Mouse (Mus musculus): ENCODE results near the gene Gm12794. TPM values are rescaled to one million over a fixed set of nuclear protein-coding genes. Genes with fewer than 3 reads are reported as not detected.
"Not testable (repeated sequence)": the region's sequence is repeated elsewhere in the genome, so short reads cannot be mapped to it uniquely, and the experiment has no call there.

The Gm12794 gene
- not detected in 2 replicates for polyA plus RNA-seq (2012; rRNA removed)

GRCm38 (mm10) chr4:101940107-101940506, at the start of gene Gm12794:
Gm12794 (plus strand) TSS chr4:101940407.
- WGBS: 67% methylated on average over 2 of the region's 2 CpGs

GRCm38 (mm10) chr4:101893656-101894420, 46.4 kb upstream of the Gm12794 start, which contains the start of gene C130073F10Rik:
C130073F10Rik (minus strand) TSS chr4:101893789.
- no peaks in the 10 kb centered on the region for H3K36me3 ChIP-seq (ENCODE audit: control insufficient read depth, insufficient read depth, low read length)
- no peaks in the 10 kb centered on the region for H3K27me3 ChIP-seq (ENCODE audit: control insufficient read depth, insufficient read depth, low read length)
- no peak for TF ChIP-seq POLR2A (IDR thresholded peaks at IDR 0.05; ENCODE audit: low read depth, low read length)
- no peak for TF ChIP-seq CTCF (IDR thresholded peaks at IDR 0.05; ENCODE audit: extremely low read depth, insufficient read depth, insufficient read length, insufficient replicate concordance)
- DNase-seq (ENCODE audit: low read depth in 1 of 2, low spot score in 2 of 2): no peak
- 81% methylated on average over 7 of the region's 7 CpGs for WGBS
- no peaks in the 10 kb centered on the region for H3K4me1 ChIP-seq (ENCODE audit: control insufficient read depth, insufficient read depth, insufficient read length)
- no peak within 1 kb of the TSS for H3K27ac ChIP-seq (ENCODE audit: insufficient read depth, low read length)
- H3K4me3 ChIP-seq (ENCODE audit: extremely low read depth, insufficient read depth, insufficient read length): no peak within 1 kb of the TSS

More at GRCm38 (mm10) chr4:101940107-101940506, at the start of gene Gm12794:
- H3K27me3 ChIP-seq (ENCODE audit: control insufficient read depth, insufficient read depth, low read length); DNase-seq (ENCODE audit: low read depth in 1 of 2, low spot score in 2 of 2); H3K4me1 ChIP-seq (ENCODE audit: control insufficient read depth, insufficient read depth, insufficient read length); H3K4me3 ChIP-seq (ENCODE audit: extremely low read depth, insufficient read depth, insufficient read length); H3K36me3 ChIP-seq (ENCODE audit: control insufficient read depth, insufficient read depth, low read length); H3K27ac ChIP-seq (ENCODE audit: insufficient read depth, low read length): not testable (repeated sequence)

- WGBS: 71% methylated on average over 2 of the region's 2 CpGs
- H3K27ac ChIP-seq (ENCODE audit: insufficient read depth, low read length); H3K36me3 ChIP-seq (ENCODE audit: control insufficient read depth, insufficient read depth, low read length); DNase-seq (ENCODE audit: low read depth in 1 of 2, low spot score in 2 of 2); H3K4me1 ChIP-seq (ENCODE audit: control insufficient read depth, insufficient read depth, insufficient read length); H3K27me3 ChIP-seq (ENCODE audit: control insufficient read depth, insufficient read depth, low read length); H3K4me3 ChIP-seq (ENCODE audit: extremely low read depth, insufficient read depth, insufficient read length): not testable (repeated sequence)
Measured at GRCm38 (mm10) chr4:101908821-101909220, 31.4 kb upstream of the Gm12794 start, which contains the start of gene Gm12800. Gm12800 (plus strand) TSS chr4:101909121.

GRCm38 (mm10) chr4:101980949-101981348, 40.7 kb downstream of the Gm12794 start, which contains the start of gene Gm12790:
Gm12790 (minus strand) TSS chr4:101981049.
- not testable (repeated sequence) for H3K27me3 ChIP-seq (ENCODE audit: control insufficient read depth, insufficient read depth, low read length); H3K36me3 ChIP-seq (ENCODE audit: control insufficient read depth, insufficient read depth, low read length); H3K27ac ChIP-seq (ENCODE audit: insufficient read depth, low read length); H3K4me3 ChIP-seq (ENCODE audit: extremely low read depth, insufficient read depth, insufficient read length); DNase-seq (ENCODE audit: low read depth in 1 of 2, low spot score in 2 of 2); H3K4me1 ChIP-seq (ENCODE audit: control insufficient read depth, insufficient read depth, insufficient read length)
- WGBS: 93% methylated on average over 1 of the region's 5 CpGs

GRCm38 (mm10) chr4:101985678-101986077, 45.5 kb downstream of the Gm12794 start:
- no peaks in the 10 kb centered on the region for H3K4me1 ChIP-seq (ENCODE audit: control insufficient read depth, insufficient read depth, insufficient read length)
- WGBS: 75% methylated on average over 5 of the region's 5 CpGs
- H3K36me3 ChIP-seq (ENCODE audit: control insufficient read depth, insufficient read depth, low read length): no peaks in the 10 kb centered on the region
- H3K27me3 ChIP-seq (ENCODE audit: control insufficient read depth, insufficient read depth, low read length): no peaks in the 10 kb centered on the region
- no peak overlapping the region for H3K27ac ChIP-seq (ENCODE audit: insufficient read depth, low read length)
- no peak for DNase-seq (ENCODE audit: low read depth in 1 of 2, low spot score in 2 of 2)
- no peak for TF ChIP-seq CTCF (IDR thresholded peaks at IDR 0.05; ENCODE audit: extremely low read depth, insufficient read depth, insufficient read length, insufficient replicate concordance)
- no peak for TF ChIP-seq POLR2A (IDR thresholded peaks at IDR 0.05; ENCODE audit: low read depth, low read length)
- H3K4me3 ChIP-seq (ENCODE audit: extremely low read depth, insufficient read depth, insufficient read length): no peak overlapping the region

- not testable (repeated sequence) for H3K4me1 ChIP-seq (ENCODE audit: control insufficient read depth, insufficient read depth, insufficient read length); H3K27me3 ChIP-seq (ENCODE audit: control insufficient read depth, insufficient read depth, low read length); H3K27ac ChIP-seq (ENCODE audit: insufficient read depth, low read length); H3K4me3 ChIP-seq (ENCODE audit: extremely low read depth, insufficient read depth, insufficient read length); H3K36me3 ChIP-seq (ENCODE audit: control insufficient read depth, insufficient read depth, low read length); DNase-seq (ENCODE audit: low read depth in 1 of 2, low spot score in 2 of 2)
- WGBS: 89% methylated on average over 2 of the region's 2 CpGs
Measured at GRCm38 (mm10) chr4:101986326-101986725, 46.1 kb downstream of the Gm12794 start, which contains the start of gene Gm12789. Gm12789 (plus strand) TSS chr4:101986626.

Other genes with a start within 250 kb of the Gm12794 start
- 1.8 and 2.5 TPM in 2 replicates for gene Lepr, start 223.0 kb upstream of the Gm12794 start, polyA plus RNA-seq (2012; rRNA removed)
- not detected in 2 replicates for gene B020004J07Rik, start 96.4 kb upstream of the Gm12794 start, polyA plus RNA-seq (2012; rRNA removed)
- gene C130073F10Rik, start 46.6 kb upstream of the Gm12794 start, polyA plus RNA-seq (2012; rRNA removed): not detected in 2 replicates
- not detected in 2 replicates for gene Gm12800, start 31.3 kb upstream of the Gm12794 start, polyA plus RNA-seq (2012; rRNA removed)
- gene Gm12790, start 40.6 kb downstream of the Gm12794 start, polyA plus RNA-seq (2012; rRNA removed): not detected in 2 replicates
- gene Gm12789, start 46.2 kb downstream of the Gm12794 start, polyA plus RNA-seq (2012; rRNA removed): not detected in 2 replicates
- gene Pde4b, start 147.1 kb downstream of the Gm12794 start, polyA plus RNA-seq (2012; rRNA removed): 14.3 and 17.3 TPM in 2 replicates